Mouse (Mus musculus): ENCODE data around the gene Rhcg.

Rhcg gene

DNA sequence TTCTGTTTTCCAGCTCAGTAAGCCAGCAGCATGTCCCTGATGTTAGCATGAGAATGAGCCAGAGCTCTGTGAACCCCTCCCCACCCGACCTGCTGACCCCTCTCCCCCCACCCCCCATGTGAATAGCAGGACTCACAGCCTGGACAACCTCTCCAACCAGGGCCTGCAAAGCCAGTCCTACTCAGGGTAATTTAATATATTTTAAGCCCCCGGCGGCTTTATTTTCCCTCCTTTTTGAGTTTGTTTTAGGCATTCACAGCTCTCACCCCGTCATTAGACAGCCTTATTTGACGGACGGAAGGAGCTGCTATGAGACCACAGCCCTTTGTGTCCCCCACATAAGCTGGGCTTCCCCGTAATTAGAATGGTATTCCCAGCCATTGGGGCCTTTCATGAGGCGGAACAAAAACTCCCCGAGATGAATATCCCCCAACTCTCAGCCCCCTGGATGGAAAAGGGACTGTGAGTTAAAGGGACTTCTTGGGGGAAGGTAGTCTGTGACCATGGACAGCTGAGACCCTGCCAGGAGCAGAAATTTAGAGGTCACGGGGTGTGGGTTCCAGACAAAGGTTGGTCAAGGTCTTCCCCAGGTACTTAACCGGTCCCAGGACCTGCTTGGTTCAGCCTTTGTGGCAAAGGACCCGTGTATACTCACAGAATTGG lies 68.4 kb downstream of the Rhcg start:
- DNase-seq, result no peak

DNA sequence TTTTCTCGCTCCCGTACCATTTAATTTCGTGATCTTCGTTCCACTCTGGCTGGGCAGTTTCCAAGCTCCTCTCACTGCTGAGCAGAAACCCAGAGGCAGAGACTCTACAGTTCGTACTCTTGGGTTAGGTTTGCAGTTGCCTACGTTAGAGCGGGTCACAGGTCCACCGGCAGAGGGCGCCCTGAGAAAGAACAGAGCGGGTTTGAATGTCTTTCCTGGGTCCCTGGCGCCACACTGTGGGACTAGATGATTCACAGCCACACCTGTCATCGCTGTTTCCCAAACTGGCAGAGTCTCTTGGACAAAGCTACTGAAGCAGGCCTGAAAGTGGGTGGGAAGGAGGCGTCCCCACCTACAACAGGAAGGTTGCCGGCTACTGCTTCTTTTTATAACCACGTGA lies 70.4 kb downstream of the Rhcg start:
- peak; percentile 78 for DNase-seq

GRCm38 (mm10) chr7:79545066-79545400 lies 72.4 kb downstream of the Rhcg start:
- DNase-seq, result no peak

- DNase-seq, result no peak
Observed at GRCm38 (mm10) chr7:79544281-79545065, 73.0 kb downstream of the Rhcg start.

Data from thymus, postnatal 25 days (tissue).